Mouse (Mus musculus): ENCODE results near the gene Zkscan16.

Zkscan16 gene

GRCm38 (mm10) chr4:59002948-59003805 lies 59.7 kb downstream of the Zkscan16 start, which contains the start of gene Gm20503:
Gene Gm20503 (plus strand): TSS chr4:59003210.
- DNase-seq, result peak; percentile 99

GRCm38 (mm10) chr4:59003806-59004200 lies 60.4 kb downstream of the Zkscan16 start:
- no peak for DNase-seq

- DNase-seq, result no peak
Observed at GRCm38 (mm10) chr4:59006211-59006610, 62.8 kb downstream of the Zkscan16 start.

- DNase-seq, result no peak
Observed at GRCm38 (mm10) chr4:59007016-59007415, 63.6 kb downstream of the Zkscan16 start.
